15 mouse cellular contexts compared by ENCODE assay signal in genomic region chr3:93569046-93569445, GRCm38 (mm10). TPM values are rescaled to one million over a fixed set of nuclear protein-coding genes. Genes with fewer than 3 reads are reported as not detected.
DNase-seq lines count a peak whose midpoint lies in the region; ATAC-seq and TF ChIP-seq lines count a peak whose summit lies in the region.
"Had no signal": no experiment of that assay in that cellular context is flagged by ENCODE, and none has a peak within 500 bp of the region (broad histone marks: within the 10 kb centered on the region; RNA-seq: fewer than 3 reads in every experiment).

No protein-coding gene starts in this region.

- no peak for DNase-seq in heart, postnatal 0 days (ENCODE audit: low spot score)
- no peak for DNase-seq in heart, postnatal 14 days
- DNase-seq in lung, adult 2 months, result no peak
- no peak for DNase-seq in intestine, embryonic 14.5 days (ENCODE audit: low spot score)
- DNase-seq in layer of hippocampus, postnatal 10 days (ENCODE audit: low spot score in 2 of 2), result no peak
- no peak for DNase-seq in thymus, postnatal 25 days
- DNase-seq: cerebellum, adult 8-10 months; right cerebral cortex, postnatal 14 days had no signal

- no peaks in the 10 kb centered on the region for H3K9me3 ChIP-seq in heart, postnatal 0 days (replicated peaks; ENCODE audit: control insufficient read depth, low read length)
- H3K9me3 ChIP-seq in lung, embryonic 16.5 days (ENCODE audit: control insufficient read depth, low read length), result no peaks in the 10 kb centered on the region
- no peaks in the 10 kb centered on the region for H3K9me3 ChIP-seq in intestine, embryonic 14.5 days (ENCODE audit: control insufficient read depth, low read length)
- no peaks in the 10 kb centered on the region for H3K9me3 ChIP-seq in stomach, embryonic 14.5 days (ENCODE audit: control insufficient read depth, low read depth, low read length)
- H3K9me3 ChIP-seq: forebrain, embryonic 13.5 days; hindbrain, embryonic 12.5 days; liver, embryonic 12.5 days had no signal

- TF ChIP-seq POLR2A in lung, adult 2 months (IDR thresholded peaks at IDR 0.05; ENCODE audit: borderline replicate concordance, extremely low read depth, low read depth, low read length), result no peak

- H3K4me1 ChIP-seq in heart, postnatal 0 days (ENCODE audit: control insufficient read depth, insufficient read depth), result peaks cover 11% of the 10 kb centered on the region; the same call in 1 of the 2 replicates
- H3K4me1 ChIP-seq in lung, embryonic 16.5 days (replicated peaks; ENCODE audit: control insufficient read depth, insufficient read depth, low read length), result peaks cover 7% of the 10 kb centered on the region
- peaks cover 7% of the 10 kb centered on the region for H3K4me1 ChIP-seq in lung, adult 2 months (ENCODE audit: control insufficient read depth, insufficient read depth, low read length)
- 0 out of 2 replicates have a peak, but pooled peaks cover 2% of the 10 kb centered on the region for H3K4me1 ChIP-seq in intestine, embryonic 14.5 days (replicated peaks; ENCODE audit: control insufficient read depth, insufficient read depth, low read length)
- H3K4me1 ChIP-seq in stomach, embryonic 14.5 days (ENCODE audit: control insufficient read depth, insufficient read depth, low read length), result no peaks in the 10 kb centered on the region
- H3K4me1 ChIP-seq: forebrain, embryonic 13.5 days; liver, embryonic 12.5 days had no signal

- H3K36me3 ChIP-seq in heart, postnatal 0 days (replicated peaks; ENCODE audit: control insufficient read depth, insufficient read depth, low read length), result peaks cover 9% of the 10 kb centered on the region
- H3K36me3 ChIP-seq in lung, embryonic 16.5 days (ENCODE audit: control insufficient read depth, insufficient read depth, low read length), result peaks cover 9% of the 10 kb centered on the region; the same call in 1 of the 2 replicates
- H3K36me3 ChIP-seq in intestine, embryonic 14.5 days (ENCODE audit: control insufficient read depth, insufficient read depth, low read length), result peaks cover 12% of the 10 kb centered on the region; the same call in 1 of the 2 replicates
- H3K36me3 ChIP-seq in stomach, embryonic 14.5 days (ENCODE audit: control insufficient read depth, insufficient read depth, low read length), result peaks cover 5% of the 10 kb centered on the region; the same call in 1 of the 2 replicates
- H3K36me3 ChIP-seq: hindbrain, embryonic 12.5 days had no signal

- intact Hi-C loops in heart, postnatal 14 days (cut with DNase I), result loop anchor here (2.0 kb wide), 1 partner anchor 14 kb away; the partner anchor contains the start of gene S100a10

- WGBS in heart, postnatal 0 days, result 30% methylated on average over 2 of the region's 2 CpGs
- 40% methylated on average over 2 of the region's 2 CpGs for WGBS in lung, embryonic 16.5 days
- WGBS in lung, adult 2 months, result 23% methylated on average over 2 of the region's 2 CpGs
- 53% methylated on average over 2 of the region's 2 CpGs for WGBS in intestine, embryonic 14.5 days
- 47% methylated on average over 2 of the region's 2 CpGs for WGBS in stomach, embryonic 14.5 days

- no peak for TF ChIP-seq CTCF in heart, postnatal 0 days (IDR thresholded peaks at IDR 0.05; ENCODE audit: low read depth)
- no peak for TF ChIP-seq CTCF in lung, adult 2 months (IDR thresholded peaks at IDR 0.05; ENCODE audit: insufficient read depth, low read length)

- peak overlapping the region; percentile 71 for H3K27ac ChIP-seq in heart, postnatal 0 days (ENCODE audit: low read depth)
- peak overlapping the region; percentile 61 for H3K27ac ChIP-seq in lung, embryonic 16.5 days (ENCODE audit: low read length)
- peak overlapping the region; percentile 55; the same call in 1 of the 2 replicates for H3K27ac ChIP-seq in intestine, embryonic 14.5 days (ENCODE audit: low read depth)
- H3K27ac ChIP-seq in stomach, embryonic 14.5 days (ENCODE audit: low read length), result peak overlapping the region; percentile 33; the same call in 1 of the 2 replicates
- H3K27ac ChIP-seq: forebrain, embryonic 13.5 days; hindbrain, embryonic 12.5 days; liver, embryonic 12.5 days had no signal

- no peaks in the 10 kb centered on the region for H3K27me3 ChIP-seq in heart, postnatal 0 days (ENCODE audit: control insufficient read depth, insufficient read depth, low read length)
- no peaks in the 10 kb centered on the region for H3K27me3 ChIP-seq in lung, embryonic 16.5 days (ENCODE audit: control insufficient read depth, insufficient read depth, low read depth, low read length)
- no peaks in the 10 kb centered on the region for H3K27me3 ChIP-seq in intestine, embryonic 14.5 days (replicated peaks; ENCODE audit: control insufficient read depth, insufficient read depth, low read length)
- H3K27me3 ChIP-seq in stomach, embryonic 14.5 days (ENCODE audit: control insufficient read depth, insufficient read depth, low read length), result no peaks in the 10 kb centered on the region
- H3K27me3 ChIP-seq: CH12.LX; forebrain, embryonic 13.5 days; hindbrain, embryonic 12.5 days; liver, embryonic 12.5 days; Patski had no signal

- H3K9ac ChIP-seq in heart, postnatal 0 days (replicated peaks; ENCODE audit: low read depth, low read length), result no peak overlapping the region
- no peak overlapping the region for H3K9ac ChIP-seq in lung, embryonic 16.5 days (ENCODE audit: low read length)
- H3K9ac ChIP-seq in intestine, embryonic 14.5 days (ENCODE audit: low read length), result no peak overlapping the region
- no peak overlapping the region for H3K9ac ChIP-seq in stomach, embryonic 14.5 days (replicated peaks; ENCODE audit: low read depth, low read length)
- H3K9ac ChIP-seq: forebrain, embryonic 13.5 days; hindbrain, embryonic 12.5 days; liver, embryonic 12.5 days had no signal

- no peak overlapping the region for H3K4me2 ChIP-seq in heart, postnatal 0 days (ENCODE audit: low read depth, low read length)
- H3K4me2 ChIP-seq in lung, embryonic 16.5 days (ENCODE audit: low read depth, low read length), result no peak overlapping the region
- no peak overlapping the region for H3K4me2 ChIP-seq in intestine, embryonic 14.5 days (ENCODE audit: low read length)
- H3K4me2 ChIP-seq in stomach, embryonic 14.5 days (replicated peaks; ENCODE audit: low read depth, low read length), result no peak overlapping the region
- H3K4me2 ChIP-seq: forebrain, embryonic 13.5 days; hindbrain, embryonic 12.5 days; liver, embryonic 12.5 days had no signal

- TF ChIP-seq EP300 in heart, postnatal 0 days (IDR thresholded peaks at IDR 0.05; ENCODE audit: low read depth), result no peak

- H3K4me3 ChIP-seq in heart, postnatal 0 days (ENCODE audit: low read depth, low read length), result no peak overlapping the region
- H3K4me3 ChIP-seq in lung, embryonic 16.5 days (ENCODE audit: low read length), result no peak overlapping the region
- no peak overlapping the region for H3K4me3 ChIP-seq in lung, adult 2 months (replicated peaks; ENCODE audit: extremely low read depth, low read depth, low read length)
- no peak overlapping the region for H3K4me3 ChIP-seq in intestine, embryonic 14.5 days (ENCODE audit: low read depth, low read length)
- H3K4me3 ChIP-seq in stomach, embryonic 14.5 days (ENCODE audit: low read depth, low read length), result no peak overlapping the region
- H3K4me3 ChIP-seq: forebrain, embryonic 13.5 days; hindbrain, embryonic 12.5 days; liver, embryonic 12.5 days had no signal

- no peak for ATAC-seq in heart, postnatal 0 days (ENCODE audit: insufficient read depth, low read depth)
- no peak for ATAC-seq in lung, embryonic 16.5 days (ENCODE audit: low read depth)
- ATAC-seq in intestine, embryonic 14.5 days (replicated peaks; ENCODE audit: low FRiP score, low TSS enrichment, low read depth), result no peak
- ATAC-seq in stomach, embryonic 14.5 days (ENCODE audit: insufficient number of reproducible peaks, insufficient read depth, low FRiP score, low read depth), result no peak
- ATAC-seq: liver, embryonic 12.5 days had no signal

RNA-seq across cellular contexts. Expression of gene S100a10, which starts 14.2 kb away (rescaled TPM):
- 199 and 247 TPM in 2 replicates for total RNA-seq in heart, postnatal 0 days (2014; rRNA removed; ENCODE audit: low replicate concordance)
- polyA plus RNA-seq in heart, postnatal 0 days (2015; fragmentation: Nextera tagmentation; extraction: Ambion mirVana), result 174 and 192 TPM in 2 replicates
- 100 to 1,000 TPM; 129 to 145 TPM for total RNA-seq in heart, postnatal 14 days (2021)
- 320 and 322 TPM in 2 replicates for polyA plus RNA-seq in lung, embryonic 16.5 days (2015; fragmentation: Nextera tagmentation; extraction: Ambion mirVana)
- polyA plus RNA-seq in lung, adult 2 months (2012; rRNA removed), result 61.1 and 79.5 TPM in 2 replicates
- polyA plus RNA-seq in intestine, embryonic 14.5 days (2014; fragmentation: Nextera tagmentation; extraction: Ambion mirVana), result 497 and 519 TPM in 2 replicates
- 430 TPM in 2 replicates for polyA plus RNA-seq in stomach, embryonic 14.5 days (2014; fragmentation: Nextera tagmentation; extraction: Ambion mirVana)
- total RNA-seq in layer of hippocampus, postnatal 10 days (2021), result 10 to 100 TPM; 66.3 to 71.8 TPM

RNA-seq across cellular contexts. Expression of gene S100a11, which starts 48.8 kb away (rescaled TPM):
- 47.5 and 77.1 TPM in 2 replicates for total RNA-seq in heart, postnatal 0 days (2014; rRNA removed; ENCODE audit: low replicate concordance)
- 686 TPM in 2 replicates for polyA plus RNA-seq in heart, postnatal 0 days (2015; fragmentation: Nextera tagmentation; extraction: Ambion mirVana)
- 100 to 1,000 TPM; 111 to 124 TPM for total RNA-seq in heart, postnatal 14 days (2021)
- polyA plus RNA-seq in lung, embryonic 16.5 days (2015; fragmentation: Nextera tagmentation; extraction: Ambion mirVana), result 1,535 and 1,592 TPM in 2 replicates
- 232 and 357 TPM in 2 replicates for polyA plus RNA-seq in lung, adult 2 months (2012; rRNA removed)
- polyA plus RNA-seq in intestine, embryonic 14.5 days (2014; fragmentation: Nextera tagmentation; extraction: Ambion mirVana), result 946 TPM in 2 replicates
- 1,750 and 1,785 TPM in 2 replicates for polyA plus RNA-seq in stomach, embryonic 14.5 days (2014; fragmentation: Nextera tagmentation; extraction: Ambion mirVana)
- total RNA-seq in layer of hippocampus, postnatal 10 days (2021), result 10 to 100 TPM; 16.1 to 20.2 TPM
